Mouse (Mus musculus) right cerebral cortex, postnatal 4 days (tissue): ENCODE data around the gene Mettl13.

Experiments used
- DNase-seq: peaks from one replicate; pipeline ENCODE4 v3.0.0-alpha.2; 2022

Mettl13 gene

GRCm38 (mm10) chr1:162531584-162531983 is 16.8 kb downstream of the Mettl13 start:
- no peak for DNase-seq

GRCm38 (mm10) chr1:162530666-162531065 is 17.7 kb downstream of the Mettl13 start:
- DNase-seq: no peak

GRCm38 (mm10) chr1:162529651-162530050 is 18.7 kb downstream of the Mettl13 start:
- DNase-seq: no peak

GRCm38 (mm10) chr1:162515116-162515515 is 33.2 kb downstream of the Mettl13 start:
- no peak for DNase-seq

GRCm38 (mm10) chr1:162510013-162510356 is 38.4 kb downstream of the Mettl13 start:
- no peak for DNase-seq

GRCm38 (mm10) chr1:162509329-162510012 is 38.9 kb downstream of the Mettl13 start:
- no peak for DNase-seq

- DNase-seq: no peak
These were observed 39.9 kb downstream of the Mettl13 start for GRCm38 (mm10) chr1:162508211-162509005.

GRCm38 (mm10) chr1:162506516-162506915 is 41.8 kb downstream of the Mettl13 start:
- no peak for DNase-seq

GRCm38 (mm10) chr1:162505649-162506048 is 42.7 kb downstream of the Mettl13 start:
- DNase-seq: no peak
